Mouse (Mus musculus): ENCODE data around the gene Pomgnt1. TPM values are rescaled to one million over a fixed set of nuclear protein-coding genes. Genes with fewer than 3 reads are reported as not detected.

Pomgnt1 gene
- polyA plus RNA-seq (2014; fragmentation: Illumina TruSeq; extraction: RNeasy Lipid Tissue Mini Kit (QIAGEN cat#74804); ENCODE audit: low read depth, low replicate concordance): 7.3 TPM

GRCm38 (mm10) chr4:116123602-116124519, at the start of gene Pomgnt1, which contains the start of gene Rad54l:
TSS of gene Pomgnt1 (plus strand) at chr4:116123840.
TSS of gene Rad54l (minus strand) at chr4:116123690.

GRCm38 (mm10) chr4:116074861-116075620, 48.6 kb upstream of the Pomgnt1 start, which contains the start of the genes Uqcrh and Lrrc41:
TSS of gene Uqcrh (minus strand) at chr4:116075071.
TSS of gene Lrrc41 (plus strand) at chr4:116075269.

GRCm38 (mm10) chr4:116151238-116151637, 27.6 kb downstream of the Pomgnt1 start, which contains the start of gene Lurap1:
TSS of gene Lurap1 (minus strand) at chr4:116151338.

GRCm38 (mm10) chr4:116167404-116167803, 43.8 kb downstream of the Pomgnt1 start, which contains the start of gene Tspan1:
TSS of gene Tspan1 (minus strand) at chr4:116167601.

GRCm38 (mm10) chr4:116173072-116173471, 49.4 kb downstream of the Pomgnt1 start, which contains the start of the genes 1700042G07Rik and Gm49337:
TSS of gene 1700042G07Rik (plus strand) at chr4:116173372.
TSS of gene Gm49337 (plus strand) at chr4:116173384.

Other genes starting within 250 kb of the Pomgnt1 start
- gene Kncn, start 239.4 kb upstream of the Pomgnt1 start, polyA plus RNA-seq (2014; fragmentation: Illumina TruSeq; extraction: RNeasy Lipid Tissue Mini Kit (QIAGEN cat#74804); ENCODE audit: low read depth, low replicate concordance): not detected
- gene 6430628N08Rik, start 233.2 kb upstream of the Pomgnt1 start, polyA plus RNA-seq (2014; fragmentation: Illumina TruSeq; extraction: RNeasy Lipid Tissue Mini Kit (QIAGEN cat#74804); ENCODE audit: low read depth, low replicate concordance): not detected
- not detected for gene Dmbx1, start 183.9 kb upstream of the Pomgnt1 start, polyA plus RNA-seq (2014; fragmentation: Illumina TruSeq; extraction: RNeasy Lipid Tissue Mini Kit (QIAGEN cat#74804); ENCODE audit: low read depth, low replicate concordance)
- 4.2 TPM for gene Faah, start 105.9 kb upstream of the Pomgnt1 start, polyA plus RNA-seq (2014; fragmentation: Illumina TruSeq; extraction: RNeasy Lipid Tissue Mini Kit (QIAGEN cat#74804); ENCODE audit: low read depth, low replicate concordance)
- gene Nsun4, start 70.0 kb upstream of the Pomgnt1 start, polyA plus RNA-seq (2014; fragmentation: Illumina TruSeq; extraction: RNeasy Lipid Tissue Mini Kit (QIAGEN cat#74804); ENCODE audit: low read depth, low replicate concordance): 8.8 TPM
- gene Uqcrh, start 48.8 kb upstream of the Pomgnt1 start, polyA plus RNA-seq (2014; fragmentation: Illumina TruSeq; extraction: RNeasy Lipid Tissue Mini Kit (QIAGEN cat#74804); ENCODE audit: low read depth, low replicate concordance): 435 TPM
- 7.8 TPM for gene Lrrc41, start 48.6 kb upstream of the Pomgnt1 start, polyA plus RNA-seq (2014; fragmentation: Illumina TruSeq; extraction: RNeasy Lipid Tissue Mini Kit (QIAGEN cat#74804); ENCODE audit: low read depth, low replicate concordance)
- gene Rad54l, start 150 bp upstream of the Pomgnt1 start, polyA plus RNA-seq (2014; fragmentation: Illumina TruSeq; extraction: RNeasy Lipid Tissue Mini Kit (QIAGEN cat#74804); ENCODE audit: low read depth, low replicate concordance): 2.5 TPM
- 2.2 TPM for gene Lurap1, start 27.5 kb downstream of the Pomgnt1 start, polyA plus RNA-seq (2014; fragmentation: Illumina TruSeq; extraction: RNeasy Lipid Tissue Mini Kit (QIAGEN cat#74804); ENCODE audit: low read depth, low replicate concordance)
- gene Tspan1, start 43.8 kb downstream of the Pomgnt1 start, polyA plus RNA-seq (2014; fragmentation: Illumina TruSeq; extraction: RNeasy Lipid Tissue Mini Kit (QIAGEN cat#74804); ENCODE audit: low read depth, low replicate concordance): 2,519 TPM
- gene 1700042G07Rik, start 49.5 kb downstream of the Pomgnt1 start, polyA plus RNA-seq (2014; fragmentation: Illumina TruSeq; extraction: RNeasy Lipid Tissue Mini Kit (QIAGEN cat#74804); ENCODE audit: low read depth, low replicate concordance): not detected
- gene Gm49337, start 49.5 kb downstream of the Pomgnt1 start, polyA plus RNA-seq (2014; fragmentation: Illumina TruSeq; extraction: RNeasy Lipid Tissue Mini Kit (QIAGEN cat#74804); ENCODE audit: low read depth, low replicate concordance): 7.0 TPM
- gene Pik3r3, start 97.8 kb downstream of the Pomgnt1 start, polyA plus RNA-seq (2014; fragmentation: Illumina TruSeq; extraction: RNeasy Lipid Tissue Mini Kit (QIAGEN cat#74804); ENCODE audit: low read depth, low replicate concordance): 78.7 TPM